Mouse (Mus musculus) layer of hippocampus, postnatal 25 days (tissue): ENCODE measurements at regions not wholly inside any gene's neighbourhood (a gene's known extent, or its start where the extent isn't known, plus 50 kb on each side); places are given as distances from the start of the nearest gene placed in this dataset.
A peak's percentile ranks its signal among the peaks of the same experiment; 100 is the strongest.

Source experiments
- DNase-seq, 2 experiments: peaks; one replicate each; pipeline ENCODE4 v3.0.0; 2022; ENCODE audit warnings: mixed read lengths in 2 of 2, low spot score in 1 of 2; ENCODE audit errors: extremely low spot score in 1 of 2

DNA sequence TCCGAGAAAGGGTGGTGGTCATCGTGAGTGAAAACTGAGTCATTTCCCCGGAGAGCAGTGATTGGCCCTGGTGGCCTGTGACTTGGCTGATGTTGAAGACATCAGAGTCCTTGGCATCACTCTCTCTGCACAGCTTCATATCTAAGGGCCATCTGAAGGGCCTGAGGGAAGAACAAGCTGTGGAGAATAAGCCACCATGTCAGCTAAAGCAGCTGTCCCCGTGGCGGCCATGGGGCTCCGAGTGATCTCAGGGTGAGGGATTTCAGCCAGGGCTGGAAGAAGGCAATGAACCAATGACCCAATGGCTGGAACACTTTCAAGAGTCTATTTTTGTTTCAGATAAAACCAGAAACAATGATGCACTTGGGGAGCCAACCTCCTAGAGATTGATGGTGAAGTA lies 62.2 kb downstream of the Ttc32 start:
- no peak for DNase-seq

GRCm38 (mm10) chr12:9095061-9095460 lies 65.3 kb downstream of the Ttc32 start:
- DNase-seq, result no peak

DNA sequence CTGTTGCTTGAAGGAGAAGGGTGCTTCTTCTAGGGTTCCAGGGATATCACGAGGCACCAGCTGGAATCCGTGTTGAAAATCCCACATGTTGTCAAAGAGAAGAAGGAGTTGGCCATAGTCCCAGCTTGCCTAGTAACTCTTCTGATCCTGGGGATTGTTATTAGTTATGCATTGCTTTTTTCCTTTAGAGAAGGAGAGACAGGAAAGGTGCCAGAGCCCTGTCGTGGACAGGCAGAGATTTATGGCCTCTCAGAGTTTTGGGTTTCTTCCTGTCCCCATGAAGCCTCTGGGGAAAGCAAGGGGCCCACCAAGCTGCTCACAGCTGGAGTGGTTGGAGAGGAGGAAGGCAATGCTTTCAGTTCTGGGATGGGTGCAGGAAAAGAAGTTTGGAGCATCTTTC lies 76.6 kb downstream of the Ttc32 start:
- no peak for DNase-seq

DNA sequence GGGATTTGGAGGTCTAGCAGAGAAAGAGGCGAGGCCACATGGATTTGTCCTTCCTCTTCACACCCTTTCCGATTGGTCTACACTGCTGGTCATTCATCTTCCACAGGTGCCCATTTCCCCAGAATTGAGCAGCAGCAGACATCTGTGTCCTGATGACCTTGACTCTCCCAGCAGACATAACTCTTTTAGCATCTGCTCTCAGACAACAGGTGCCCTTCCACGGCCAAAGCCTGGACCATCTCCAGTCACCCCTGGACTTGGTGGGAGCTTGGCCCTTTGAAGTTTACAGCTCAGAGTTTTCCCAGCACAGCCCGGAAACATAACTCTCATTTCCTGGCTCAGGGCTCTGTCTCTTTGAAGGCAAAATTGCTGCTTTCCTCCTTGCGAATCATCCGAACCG lies 80.0 kb downstream of the Ttc32 start:
- DNase-seq, result no peak

DNA sequence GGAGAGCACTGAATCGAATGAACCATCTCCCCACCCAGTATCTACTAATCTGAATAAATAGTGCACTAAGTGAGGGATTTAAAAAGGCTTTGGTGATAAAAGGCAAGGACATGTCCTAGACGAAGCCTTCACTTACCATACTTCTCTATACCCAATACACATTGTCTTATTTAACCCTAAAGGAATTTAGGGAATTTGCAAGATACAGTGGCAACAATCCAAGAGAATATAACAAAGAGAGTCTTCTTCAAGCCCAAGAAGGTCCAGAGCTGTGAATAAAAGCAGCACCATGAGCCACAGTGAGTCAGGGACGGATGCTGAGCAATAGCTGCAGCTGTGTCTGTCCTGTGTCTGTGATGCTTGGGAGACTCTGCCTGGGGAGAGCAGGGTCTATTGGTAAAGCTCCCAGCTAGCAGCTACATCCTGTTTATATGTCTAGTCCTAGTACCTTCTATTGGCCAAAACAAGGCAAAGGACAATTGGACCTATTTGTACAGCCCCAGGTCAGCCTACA lies 82.4 kb downstream of the Ttc32 start:
- DNase-seq, result no peak

DNA sequence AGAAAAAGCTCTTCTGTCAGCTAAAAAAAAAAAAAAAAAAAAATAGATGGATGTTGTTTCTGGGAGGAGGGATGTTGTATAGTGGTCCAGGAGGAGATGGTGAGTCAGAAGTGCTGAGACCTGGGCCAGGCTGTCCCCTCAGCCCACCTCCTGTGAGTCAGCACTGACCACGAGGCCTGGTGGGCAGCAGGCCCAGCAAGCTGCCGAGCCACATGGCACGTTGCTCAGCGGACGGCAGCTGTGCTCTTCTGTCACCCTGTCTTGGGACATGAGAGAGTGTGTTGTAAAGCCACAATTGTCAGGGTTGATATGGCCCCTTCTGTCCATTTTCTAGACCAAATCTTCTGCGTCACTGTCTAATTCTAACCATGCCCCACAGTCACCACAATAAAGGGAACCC lies 83.9 kb downstream of the Ttc32 start:
- DNase-seq, result no peak

- no peak for DNase-seq
These were observed 84.3 kb downstream of the Ttc32 start for GRCm38 (mm10) chr12:9114061-9114460.

GRCm38 (mm10) chr12:9118576-9118975 lies 88.8 kb downstream of the Ttc32 start:
- no peak for DNase-seq

- DNase-seq, result no peak
These were observed 98.2 kb downstream of the Ttc32 start for GRCm38 (mm10) chr12:9127931-9128550.

- no peak for DNase-seq
These were observed 98.9 kb downstream of the Ttc32 start for GRCm38 (mm10) chr12:9128581-9129275.

- no peak for DNase-seq
These were observed 102.8 kb downstream of the Ttc32 start for GRCm38 (mm10) chr12:9132621-9133020.

GRCm38 (mm10) chr12:9133890-9134870 lies 104.4 kb downstream of the Ttc32 start:
- no peak for DNase-seq

GRCm38 (mm10) chr12:9151001-9151400 lies 121.2 kb downstream of the Ttc32 start:
- no peak for DNase-seq

DNA sequence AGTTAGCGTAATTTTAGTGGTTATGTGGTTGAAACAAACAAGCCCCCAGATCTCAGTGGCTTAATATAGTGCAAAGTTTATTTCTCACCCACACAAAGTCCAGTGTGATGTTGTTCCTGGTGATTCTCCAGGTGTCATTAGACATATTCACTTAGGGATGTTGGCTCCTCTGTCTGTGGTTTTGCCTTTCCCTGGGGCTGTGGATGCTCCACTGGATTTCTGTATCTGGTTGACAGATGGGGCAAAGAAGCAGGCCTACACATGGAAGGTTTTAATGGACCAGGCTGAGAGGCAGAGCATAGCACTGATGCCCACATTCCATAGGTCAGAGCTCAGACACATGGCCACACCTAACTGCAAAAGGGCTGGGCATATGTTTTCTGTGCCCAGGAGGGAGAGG lies 121.6 kb downstream of the Ttc32 start:
- DNase-seq, result no peak

- DNase-seq, result no peak
These were observed 124.7 kb downstream of the Ttc32 start for GRCm38 (mm10) chr12:9154491-9154890.

DNA sequence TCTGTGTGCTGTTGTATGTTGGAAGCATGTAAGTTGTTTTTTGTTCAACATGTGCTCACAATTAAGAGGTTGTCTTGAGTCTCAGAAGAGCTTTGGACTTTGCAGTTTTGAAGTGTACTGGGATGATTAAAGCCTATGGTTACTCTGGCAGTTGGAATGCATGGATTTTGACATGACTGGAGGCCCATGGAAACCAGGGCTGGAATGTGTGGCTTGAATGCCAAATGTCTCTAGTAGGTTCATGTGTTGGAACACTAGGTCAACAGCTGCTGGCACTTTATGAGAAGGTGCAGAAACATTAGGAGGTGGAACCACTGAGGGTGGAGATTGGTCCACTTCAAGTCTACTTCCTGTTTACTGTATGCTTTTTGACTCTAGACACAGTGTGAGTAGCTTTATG lies 127.0 kb downstream of the Ttc32 start:
- no peak for DNase-seq

DNA sequence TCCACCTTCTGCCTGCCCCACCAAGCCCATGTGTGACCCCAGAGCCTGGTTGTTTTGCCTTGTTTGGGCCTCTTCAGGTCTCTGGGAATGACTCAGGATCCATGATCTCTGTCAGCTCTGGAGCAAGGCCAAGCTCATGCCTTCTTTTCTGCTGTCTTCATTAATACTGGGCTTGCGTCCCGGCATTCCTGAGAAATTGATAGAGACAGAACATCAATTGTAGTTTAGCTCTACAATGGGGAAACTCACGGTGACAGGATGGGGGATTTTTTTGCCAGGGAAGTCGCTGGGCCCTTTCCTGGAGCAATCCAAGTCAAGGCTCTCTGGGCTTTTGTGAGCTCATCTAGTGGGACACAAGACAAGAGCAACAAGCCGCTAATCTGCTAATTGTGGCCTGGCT lies 129.0 kb downstream of the Ttc32 start:
- DNase-seq, result no peak

DNA sequence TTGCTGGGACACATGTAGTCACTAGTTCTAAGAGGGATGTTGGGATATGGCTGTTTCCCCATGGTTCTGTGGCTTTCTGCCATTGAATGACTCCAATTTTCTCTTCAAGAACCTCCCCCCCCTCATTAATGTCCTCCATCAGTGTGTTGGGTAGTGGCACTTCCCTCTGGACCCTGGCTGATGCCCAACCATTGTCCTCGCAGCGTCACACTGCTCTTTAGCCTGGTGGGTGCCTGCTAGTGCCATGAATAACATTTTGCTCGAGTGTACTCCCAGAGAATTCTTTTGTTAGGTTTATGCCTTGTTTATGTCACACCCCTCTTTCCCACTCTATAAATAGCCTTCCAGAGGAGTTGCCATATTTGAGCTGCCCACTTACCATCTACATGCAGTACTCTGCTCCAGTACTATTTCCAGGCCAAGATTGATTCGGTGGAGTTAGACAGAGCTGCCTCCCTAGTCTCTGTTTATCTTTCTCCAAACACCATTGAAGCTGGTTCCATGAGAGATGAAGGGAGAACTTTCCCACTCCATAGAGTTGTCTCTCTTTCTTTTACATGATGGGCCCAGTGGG lies 135.7 kb downstream of the Ttc32 start:
- no peak for DNase-seq

DNA sequence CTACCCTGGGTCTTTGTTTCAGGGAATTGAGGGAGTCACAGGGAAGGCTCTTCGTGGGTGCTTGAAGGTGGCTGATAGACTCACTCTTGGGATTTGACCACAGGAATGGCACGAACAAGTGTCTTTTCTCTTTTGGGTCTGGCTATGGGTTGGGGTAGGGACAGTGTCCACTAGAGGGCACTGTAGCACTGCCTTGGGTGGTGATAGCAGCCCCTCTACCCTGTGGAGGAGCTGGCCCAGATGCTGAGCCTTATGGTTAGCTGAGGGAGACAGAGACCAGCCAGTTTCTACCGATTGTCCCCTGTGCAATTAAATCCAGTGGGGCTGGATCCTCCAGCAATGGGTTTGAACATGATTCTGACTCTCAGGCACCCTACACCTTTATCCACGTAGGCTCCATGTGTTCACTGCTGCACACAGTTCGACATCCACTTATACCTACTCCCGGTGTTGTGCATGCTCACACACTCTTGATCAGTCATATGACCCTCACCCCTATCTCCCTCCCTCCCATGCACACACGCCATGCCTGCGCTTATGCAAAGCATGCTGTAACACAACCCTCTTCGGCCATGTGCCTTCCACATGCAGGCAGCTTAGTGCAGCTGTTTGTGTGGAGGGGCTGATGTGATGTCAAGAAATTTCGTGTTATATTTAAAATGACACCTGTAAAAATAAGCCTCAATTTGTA lies 136.6 kb downstream of the Ttc32 start:
- peak in 1 of 2 experiments; percentile 51 for DNase-seq

GRCm38 (mm10) chr12:9169008-9169407 lies 139.2 kb downstream of the Ttc32 start:
- no peak for DNase-seq
